Mouse (Mus musculus) layer of hippocampus, adult 2 months (tissue): ENCODE measurements around the gene Samd14. TPM values are rescaled to one million over a fixed set of nuclear protein-coding genes. Genes with fewer than 3 reads are reported as not detected.

Source experiments
- DNase-seq, 2 experiments: peaks; one replicate each; pipeline ENCODE4 v3.0.0; 2022; ENCODE audit warnings: low spot score in 2 of 2
- H3K27ac ChIP-seq: fragments of 200-600 bp; 2 replicates; pipeline ENCODE4 v1.8.1; 2022
- H3K4me3 ChIP-seq: fragments of 200-600 bp; 2 replicates; pipeline ENCODE4 v1.8.1; 2022; ENCODE audit warnings: mild to moderate bottlenecking
- CTCF ChIP-seq: fragments of 200-600 bp; conservative IDR thresholded peaks from 2 replicates; pipeline ENCODE4 v1.8.1; 2022; ENCODE audit warnings: antibody characterized with exemption, mild to moderate bottlenecking, moderate library complexity
- total RNA-seq, 2 experiments: library from RNA; stranded (reverse); gene quantifications; 2 replicates each; pipeline ENCODE4 v1.2.3; 2021

Samd14 gene
- total RNA-seq, 2 experiments from 2014 or later = 38.9 to 40.8 TPM

GRCm38 (mm10) chr11:94978947-94979346, 30.7 kb upstream of the Samd14 start:
- peak; percentile 96 for TF ChIP-seq CTCF

GRCm38 (mm10) chr11:94979462-94980179, 30.1 kb upstream of the Samd14 start:
- Histone ChIP-seq H3K4me3 (peak overlapping the region; percentile 52), H3K27ac (peak overlapping the region; percentile 90)
- no peak for DNase-seq
- TF ChIP-seq CTCF = no peak

More at GRCm38 (mm10) chr11:94978947-94979346, 30.7 kb upstream of the Samd14 start:
- Histone ChIP-seq H3K27ac (peak overlapping the region; percentile 90), H3K4me3 (peak overlapping the region; percentile 52)
- peak; percentile 99 for DNase-seq

GRCm38 (mm10) chr11:94985140-94985539, 24.5 kb upstream of the Samd14 start:
- no peak for TF ChIP-seq CTCF
- Histone ChIP-seq H3K27ac (no peak overlapping the region), H3K4me3 (no peak overlapping the region)
- DNase-seq = no peak

- DNase-seq = no peak
- Histone ChIP-seq H3K4me3 (no peak overlapping the region), H3K27ac (no peak overlapping the region)
- TF ChIP-seq CTCF = no peak
Measured at GRCm38 (mm10) chr11:94985822-94986221, 23.9 kb upstream of the Samd14 start.

- no peak for DNase-seq
- no peak for TF ChIP-seq CTCF
- H3K4me3 ChIP-seq = no peak overlapping the region
- H3K27ac ChIP-seq = peak overlapping the region; percentile 100
Measured at GRCm38 (mm10) chr11:94986435-94986834, 23.2 kb upstream of the Samd14 start.

- peak overlapping the region; percentile 100 for H3K27ac ChIP-seq
- H3K4me3 ChIP-seq = no peak overlapping the region
- DNase-seq = no peak
- TF ChIP-seq CTCF = no peak
Measured at GRCm38 (mm10) chr11:94987341-94987740, 22.3 kb upstream of the Samd14 start.

- Histone ChIP-seq H3K4me3 (no peak overlapping the region), H3K27ac (peak overlapping the region; percentile 100)
- no peak for DNase-seq
- TF ChIP-seq CTCF = no peak
Measured at GRCm38 (mm10) chr11:94987851-94988250, 21.8 kb upstream of the Samd14 start.

- Histone ChIP-seq H3K4me3 (peak overlapping the region; percentile 94), H3K27ac (peak overlapping the region; percentile 100)
- DNase-seq = peak in 1 of 2 experiments; percentile 39
- no peak for TF ChIP-seq CTCF
Measured at GRCm38 (mm10) chr11:94988780-94989561, 20.7 kb upstream of the Samd14 start.

GRCm38 (mm10) chr11:94989562-94990017, 20.1 kb upstream of the Samd14 start:
- DNase-seq = peak; percentile 81 to 87
- H3K4me3 ChIP-seq = peak overlapping the region; percentile 94
- H3K27ac ChIP-seq = peak overlapping the region; percentile 100
- peak; percentile 27 for TF ChIP-seq CTCF

- Histone ChIP-seq H3K27ac (peak overlapping the region; percentile 100), H3K4me3 (peak overlapping the region; percentile 94)
- DNase-seq = no peak
- TF ChIP-seq CTCF = no peak
Measured at GRCm38 (mm10) chr11:94990102-94990748, 19.5 kb upstream of the Samd14 start.

- Histone ChIP-seq H3K27ac (peak within 1 kb of the TSS; percentile 100), H3K4me3 (peak within 1 kb of the TSS; percentile 94)
- peak; percentile 79 for TF ChIP-seq CTCF
- peak; percentile 92 to 93 for DNase-seq
Measured at GRCm38 (mm10) chr11:94990749-94991577, 18.7 kb upstream of the Samd14 start, which contains the start of gene Ppp1r9b. Gene Ppp1r9b (plus strand): TSS chr11:94991035.
